Mouse (Mus musculus) adrenal gland, postnatal 4 days (tissue): ENCODE data around the gene Stk33. TPM values are rescaled to one million over a fixed set of nuclear protein-coding genes. Genes with fewer than 3 reads are reported as not detected.
"Not testable (repeated sequence)": the region's sequence is repeated elsewhere in the genome, so short reads cannot be mapped to it uniquely, and the experiment has no call there.

Source experiments
- DNase-seq, 2 experiments: peaks; one replicate each; pipeline ENCODE4 v3.0.0; 2021 to 2022; ENCODE audit warnings: low spot score in 2 of 2, mixed read lengths in 2 of 2
- long read RNA-seq, 2 experiments: library from polyadenylated mRNA; stranded (forward); transcript quantifications; one replicate each; pipeline ENCODE4 v2.0.0; 2021
- total RNA-seq, 2 experiments: library from RNA; stranded (reverse); gene quantifications; 2 replicates each; pipeline ENCODE4 v1.2.3; 2021

The Stk33 gene
- 1 to 10 TPM; 1.1 to 1.5 TPM for total RNA-seq
- long read RNA-seq, experiment 1 = 0 reads
- long read RNA-seq, experiment 2, partial matches to known transcripts = 0 of 1 reads
- long read RNA-seq, experiment 2, other reads (novel, unspliced or antisense) = 1 of 1 reads

DNA sequence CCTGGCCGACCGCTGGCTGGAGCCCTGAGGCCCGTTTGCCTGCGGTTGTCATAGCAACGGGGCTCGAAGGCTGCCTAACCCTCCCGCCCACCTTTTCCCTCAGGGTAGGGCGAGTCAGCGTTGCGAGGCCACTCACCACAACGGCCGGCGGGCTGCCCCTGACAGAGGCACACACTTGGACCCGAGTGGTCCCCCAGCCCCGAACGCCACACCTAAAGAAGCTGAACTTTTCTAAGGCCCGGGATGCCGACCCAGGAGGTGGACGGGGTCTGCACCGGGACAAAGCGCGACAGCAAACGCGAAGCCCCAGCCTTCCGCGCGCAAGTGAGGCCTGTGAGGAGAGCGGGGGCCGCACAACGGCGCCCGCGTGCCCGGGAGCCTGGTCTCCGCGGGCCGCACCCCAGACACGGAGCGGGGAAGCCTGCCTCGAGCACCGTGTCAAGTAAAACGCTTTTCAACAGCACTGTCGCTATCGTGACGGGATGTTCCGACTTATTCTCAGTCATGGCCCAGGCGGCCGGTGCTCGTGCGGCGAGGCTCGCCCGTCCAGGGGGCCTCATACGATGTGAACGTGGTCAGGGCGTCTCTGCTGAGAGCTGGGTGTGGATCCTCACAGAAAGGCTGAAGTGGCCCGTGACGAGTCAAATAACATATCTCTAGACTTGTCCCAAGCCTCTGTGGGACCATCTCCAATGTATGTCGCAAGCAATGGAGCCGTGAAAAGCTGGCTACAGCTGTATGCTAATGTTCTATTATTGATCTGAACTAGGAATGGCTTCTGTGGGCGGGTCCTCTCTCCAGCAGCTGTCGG lies at the start of gene Stk33:
TSS of gene Stk33 (minus strand) at position 301 of the 811 bp plus-strand sequence.
- no peak for DNase-seq

DNA sequence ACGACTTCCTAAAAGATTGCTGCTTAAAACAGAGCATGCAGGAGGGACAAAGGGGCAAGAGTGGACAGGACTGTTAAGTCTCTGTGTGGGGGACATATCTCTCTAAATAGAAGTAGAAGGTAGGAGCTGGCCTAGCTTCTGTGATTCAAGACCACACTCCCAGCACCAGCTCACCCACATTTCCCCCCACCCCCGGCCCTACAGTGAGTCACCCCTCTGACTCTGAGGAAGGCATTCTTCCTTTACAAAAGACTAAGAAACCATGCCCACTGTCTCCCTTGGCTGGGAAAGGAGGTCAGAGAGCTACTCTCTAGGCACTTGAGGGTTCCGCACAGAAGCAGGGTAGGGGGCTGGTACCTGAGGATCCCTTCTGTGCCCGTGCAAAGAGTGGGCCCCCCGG lies 45.3 kb upstream of the Stk33 start:
- DNase-seq = no peak

DNA sequence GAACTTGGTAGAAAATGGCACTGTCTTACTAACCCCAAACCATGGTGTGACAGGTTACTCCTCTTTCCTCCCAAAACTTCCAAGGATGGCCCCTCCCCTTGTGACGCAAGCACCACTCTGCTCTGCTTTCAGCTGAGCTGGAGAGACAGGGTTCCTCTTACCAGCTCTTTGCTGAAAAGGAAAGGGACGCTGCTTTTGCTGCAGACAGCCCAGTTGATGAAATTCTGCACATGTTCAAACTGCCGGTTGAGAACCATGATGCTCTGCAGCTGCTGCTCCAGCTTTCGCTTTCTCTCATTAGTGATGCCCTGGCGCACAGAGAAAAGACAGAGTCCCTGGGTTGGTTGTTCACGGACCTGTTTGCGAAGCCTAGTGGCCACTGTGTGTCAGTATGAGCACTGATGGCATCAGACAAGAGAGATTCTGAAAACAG lies 41.9 kb upstream of the Stk33 start:
- DNase-seq = no peak

DNA sequence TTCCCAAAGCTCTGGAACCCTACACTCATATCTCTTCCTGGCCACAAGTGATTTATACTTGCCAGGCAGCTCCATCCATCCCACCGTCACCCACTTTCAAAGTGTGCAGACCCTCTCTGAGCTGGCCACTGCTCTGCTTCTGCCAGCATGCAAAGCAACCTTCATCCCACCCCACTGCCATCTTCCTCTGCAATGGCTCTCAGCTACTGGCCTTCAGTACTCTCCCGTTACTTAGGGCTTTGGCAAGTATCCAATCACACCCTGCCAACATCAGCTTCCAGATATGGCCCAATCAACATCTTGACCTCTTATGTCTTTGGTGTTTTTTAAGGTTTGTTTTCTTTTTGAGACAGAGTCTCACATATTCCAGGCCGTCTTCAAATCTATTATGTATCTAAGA lies 39.0 kb upstream of the Stk33 start:
- DNase-seq = no peak

DNA sequence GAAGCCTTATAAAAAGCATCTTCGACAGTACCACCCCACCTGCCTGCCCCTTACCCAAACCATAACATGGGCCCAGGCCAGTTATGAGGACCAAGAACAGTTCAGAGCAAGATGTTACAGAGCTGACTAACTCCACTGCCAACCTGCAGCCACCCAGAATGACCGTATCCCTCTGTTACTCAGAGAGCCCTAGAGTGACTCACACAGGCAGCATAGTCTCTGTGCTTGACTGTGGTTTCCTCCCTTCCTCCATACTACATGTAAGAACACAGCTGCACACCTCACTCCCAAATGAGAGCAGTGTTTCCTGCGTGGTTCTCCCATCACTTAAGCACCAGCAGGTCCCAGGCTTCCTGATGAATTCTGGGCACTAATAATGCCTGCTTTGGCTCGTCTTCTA lies 31.8 kb upstream of the Stk33 start:
- no peak for DNase-seq

DNA sequence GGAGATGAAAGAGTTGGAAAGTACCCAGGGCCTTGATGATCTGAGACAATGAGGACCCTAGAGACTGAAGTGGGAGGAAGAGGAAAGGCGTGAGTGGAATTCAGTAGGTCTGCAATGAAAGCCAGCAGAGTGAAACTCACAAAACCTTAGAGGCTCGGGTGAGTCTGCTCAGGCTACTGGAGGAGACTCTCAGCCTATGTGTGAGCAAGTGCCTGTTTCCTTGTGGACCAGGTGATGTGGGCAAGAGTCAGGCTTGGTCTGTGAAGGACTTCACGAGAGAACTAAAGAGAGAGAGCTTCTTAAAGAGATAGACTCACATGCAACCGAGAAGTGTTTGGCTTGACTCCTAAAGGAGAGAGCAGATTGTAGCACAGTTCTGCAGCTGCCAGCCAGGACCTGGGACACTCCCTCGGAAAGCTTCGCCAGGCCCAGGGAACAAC lies 29.4 kb upstream of the Stk33 start:
- DNase-seq = no peak

DNA sequence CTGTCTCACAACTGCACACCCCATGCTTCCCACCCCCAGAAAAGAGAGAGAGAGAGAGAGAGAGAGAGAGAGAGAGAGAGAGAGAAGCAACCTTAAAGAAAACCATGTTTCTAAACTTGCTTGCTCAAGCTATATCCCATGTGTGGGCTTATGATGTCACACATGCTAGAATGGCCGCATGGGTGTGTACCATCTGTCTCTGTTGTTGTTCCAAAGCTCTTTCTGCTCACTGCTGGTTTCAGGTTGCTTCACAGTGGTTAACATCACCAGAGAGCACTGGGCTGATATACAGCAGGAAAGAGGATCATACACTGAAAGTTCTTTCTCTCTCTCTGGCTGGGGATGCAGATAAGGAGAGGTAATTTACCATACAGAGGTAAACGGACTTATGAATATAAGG lies 28.7 kb upstream of the Stk33 start:
- no peak for DNase-seq

DNA sequence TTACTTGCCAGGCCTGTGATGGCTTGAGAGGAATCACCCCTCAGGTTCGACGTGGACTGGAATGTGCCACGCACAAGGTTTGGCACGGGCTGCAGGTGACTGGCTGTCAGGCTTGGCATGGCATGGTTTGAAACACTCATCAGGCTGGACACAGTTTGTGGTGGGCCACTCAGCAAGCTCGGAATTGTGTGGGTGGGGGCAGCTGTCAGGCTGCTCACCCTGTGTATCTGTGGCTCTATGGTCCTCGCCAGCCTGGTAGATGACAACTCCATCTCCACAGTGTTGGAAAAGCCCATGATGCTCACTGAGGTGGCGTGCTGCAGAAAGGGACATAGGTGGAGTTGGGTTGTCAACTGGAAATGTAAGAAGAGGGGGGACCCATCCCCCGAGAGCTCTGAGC lies 21.8 kb upstream of the Stk33 start:
- DNase-seq = no peak

DNA sequence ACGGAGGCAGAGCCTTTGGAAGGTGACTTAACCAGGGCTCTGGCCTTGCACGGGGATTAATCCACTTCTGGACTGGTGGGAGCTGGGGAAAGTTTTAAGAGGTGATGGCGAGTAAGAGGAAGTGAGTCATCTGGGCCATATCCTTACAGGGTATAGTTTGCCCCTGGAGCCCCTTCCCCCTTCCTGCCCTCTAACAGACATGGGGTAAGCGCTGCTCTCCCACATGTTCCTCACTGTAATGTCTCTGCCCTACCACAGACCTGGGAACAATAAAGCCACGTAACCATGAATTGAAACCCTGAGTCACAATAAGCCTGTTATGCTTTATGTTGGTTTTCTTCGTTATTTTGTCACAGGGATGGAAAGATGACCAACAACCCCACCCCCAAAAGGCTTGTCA lies 17.7 kb upstream of the Stk33 start:
- DNase-seq = no peak

DNA sequence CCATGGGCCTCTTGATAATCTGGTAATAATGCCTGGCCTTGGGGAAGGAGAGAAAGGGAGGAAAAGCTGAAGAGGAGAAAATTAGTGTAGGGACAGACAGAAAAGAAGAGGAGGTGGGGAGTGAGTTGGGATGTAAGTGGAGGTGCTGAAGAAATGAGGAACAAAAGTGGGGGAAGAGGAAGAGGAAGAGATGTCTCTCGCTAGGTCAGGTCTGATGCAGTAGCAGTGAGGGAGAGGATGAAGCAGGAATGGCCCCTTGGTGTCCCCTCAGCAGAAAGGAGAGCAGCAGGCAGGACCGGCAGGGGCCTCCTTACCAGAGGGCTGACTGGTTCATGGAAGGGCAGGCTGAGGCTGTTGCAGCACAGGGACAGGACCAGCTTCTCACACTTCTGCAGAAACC lies 16.9 kb upstream of the Stk33 start:
- DNase-seq = no peak

DNA sequence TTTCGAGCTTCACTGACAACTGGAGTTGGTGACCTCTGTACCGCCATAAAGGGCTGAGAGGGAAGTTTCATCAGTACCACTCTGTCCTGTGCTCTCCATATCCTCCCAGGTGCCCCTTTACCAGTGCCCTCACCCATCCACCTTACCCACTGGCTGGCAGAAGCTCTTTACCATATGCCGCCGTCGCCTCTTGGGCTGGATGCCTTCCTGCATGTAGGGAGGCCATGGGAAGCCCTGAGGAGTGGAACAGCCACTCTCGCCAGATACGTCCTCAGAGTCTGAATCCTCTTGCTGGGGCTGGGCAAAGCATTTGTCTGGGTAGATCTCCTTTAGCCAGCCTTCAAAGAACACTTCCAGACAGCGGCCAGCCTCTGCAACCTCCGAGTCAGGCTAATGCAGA lies 16.0 kb upstream of the Stk33 start:
- no peak for DNase-seq

DNA sequence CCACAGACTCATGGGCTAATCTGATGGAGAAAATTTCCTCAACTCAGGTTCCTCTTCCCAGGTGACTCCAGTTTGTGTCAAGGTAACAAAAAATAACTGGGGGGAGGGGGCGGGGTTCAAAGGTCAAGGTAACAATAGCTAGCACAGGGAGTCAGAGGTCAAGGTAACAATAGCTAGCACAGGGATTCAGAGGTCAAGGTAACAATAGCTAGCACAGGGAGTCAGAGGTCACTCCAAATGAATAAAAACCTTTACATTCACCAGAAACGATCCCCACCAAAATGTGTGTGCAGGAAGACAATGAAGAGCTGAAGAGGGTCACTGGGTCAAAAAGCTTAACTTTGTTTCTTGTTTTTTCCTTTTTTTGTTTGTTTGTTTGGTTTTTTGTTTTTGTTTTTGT lies 9.2 kb upstream of the Stk33 start:
- no peak for DNase-seq

DNA sequence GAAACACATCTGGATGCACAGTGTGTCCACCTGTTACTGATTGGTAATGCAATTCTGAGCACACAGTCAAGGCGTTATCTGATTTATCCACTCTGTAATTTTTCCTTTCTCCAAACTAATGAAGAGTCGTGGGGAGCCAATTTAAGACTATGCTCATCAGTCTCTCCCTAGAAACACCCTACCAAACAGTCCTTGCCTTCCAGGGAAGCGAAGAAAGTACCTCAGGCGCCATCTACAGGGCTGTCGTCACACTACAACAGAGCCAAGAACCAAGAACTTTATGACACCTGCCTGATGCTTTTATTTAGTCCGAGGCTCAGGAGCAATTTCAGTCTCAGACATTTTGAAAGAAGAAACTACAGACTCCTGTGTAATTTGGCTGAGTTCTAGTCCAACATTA lies 6.1 kb upstream of the Stk33 start:
- no peak for DNase-seq

DNA sequence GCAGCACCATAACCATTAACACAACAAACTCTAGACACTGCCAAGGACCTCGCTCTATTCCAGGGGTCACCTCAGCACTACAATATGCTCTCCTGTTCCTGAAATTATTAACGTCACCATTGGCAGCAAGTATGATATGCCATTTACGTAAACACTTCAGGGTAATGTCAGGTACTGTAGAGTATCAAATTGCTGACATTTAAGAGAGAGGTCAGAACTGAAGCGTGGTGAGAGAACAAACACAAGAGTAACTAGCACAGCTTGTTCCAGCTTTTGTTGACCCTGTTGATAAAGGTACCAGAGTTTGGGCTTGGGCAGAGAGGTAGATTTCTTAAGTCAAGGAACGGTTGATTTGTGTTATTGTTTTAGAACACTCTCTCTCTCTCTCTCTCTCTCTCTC lies 3.9 kb upstream of the Stk33 start:
- no peak for DNase-seq

DNA sequence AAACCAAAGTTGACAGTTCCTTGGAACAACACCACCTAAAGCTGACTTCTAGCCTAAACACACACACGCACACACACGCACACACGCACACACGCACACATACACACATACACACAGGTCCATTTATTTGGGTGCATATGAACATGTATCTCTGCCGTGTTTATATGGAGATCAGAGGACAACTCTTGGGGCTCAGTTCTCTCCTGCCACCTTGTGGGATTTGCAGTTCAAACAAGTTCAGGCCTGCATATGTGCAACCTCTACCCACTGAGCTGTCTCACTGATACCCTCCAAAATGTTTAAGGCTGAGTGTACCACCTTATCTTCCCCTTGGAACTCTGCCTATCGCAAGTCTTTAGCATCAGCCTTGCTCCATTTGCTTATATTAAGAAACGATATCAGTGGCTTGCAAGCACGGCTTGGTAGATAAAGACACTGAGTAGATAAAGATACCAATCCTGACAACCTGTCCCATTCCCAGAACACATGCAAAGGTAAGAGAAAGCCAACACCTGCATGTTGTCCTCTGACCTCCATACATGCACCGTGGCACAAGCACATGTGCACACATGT lies 1.9 kb upstream of the Stk33 start:
- no peak for DNase-seq

DNA sequence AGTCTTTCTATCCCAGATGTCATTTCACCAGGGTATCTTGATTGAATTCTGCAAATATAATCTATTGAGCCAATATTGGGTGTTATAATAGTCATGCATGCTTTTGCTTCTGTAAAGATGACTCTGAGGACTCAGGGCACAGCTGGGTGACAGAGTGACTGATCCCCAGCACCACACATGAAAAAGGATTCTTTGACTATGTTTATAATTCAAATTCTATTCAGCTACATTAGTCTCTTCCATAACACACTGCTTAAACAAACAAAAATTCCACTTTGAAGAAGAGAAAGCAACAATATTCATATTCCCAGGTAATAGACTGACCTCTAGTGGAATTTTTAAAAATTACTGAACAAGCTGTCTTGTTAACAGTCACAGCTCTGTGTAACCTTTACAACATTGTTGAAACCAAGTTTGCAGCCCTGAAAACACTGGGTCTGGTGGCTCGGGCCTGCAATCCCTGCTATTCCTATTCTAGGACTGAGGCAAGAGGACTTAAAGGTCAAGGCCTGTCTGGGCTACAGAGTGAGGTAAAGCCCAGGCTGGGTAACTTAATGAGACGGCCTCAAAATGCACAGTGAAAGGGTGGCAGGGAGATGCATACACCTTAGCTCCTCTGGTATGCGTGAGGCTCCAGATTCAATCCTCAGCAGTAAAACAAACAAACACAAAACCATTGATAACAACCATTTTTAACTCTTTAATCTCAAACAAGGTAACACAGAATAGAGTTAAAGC lies 14.3 kb downstream of the Stk33 start:
- DNase-seq = no peak

DNA sequence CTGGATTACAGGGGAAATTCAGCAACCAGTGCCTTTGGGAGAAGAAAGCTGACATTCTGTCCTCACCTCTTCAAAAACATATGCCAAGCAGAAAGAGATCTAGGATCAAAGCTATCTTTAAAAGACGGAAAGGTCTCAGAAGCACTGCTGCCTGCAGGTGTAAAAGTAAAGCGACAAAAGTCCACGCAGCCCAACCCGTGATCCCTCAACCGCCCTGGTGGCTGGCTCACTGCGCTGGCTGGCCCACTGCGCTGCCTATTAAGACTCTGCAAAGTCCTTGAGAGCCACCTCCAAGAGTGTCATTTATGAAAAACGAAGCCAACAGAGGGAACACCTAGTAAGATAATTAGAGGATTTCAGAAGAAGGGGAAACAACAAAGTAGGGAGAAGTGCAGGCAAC lies 16.1 kb downstream of the Stk33 start:
- DNase-seq = no peak

DNA sequence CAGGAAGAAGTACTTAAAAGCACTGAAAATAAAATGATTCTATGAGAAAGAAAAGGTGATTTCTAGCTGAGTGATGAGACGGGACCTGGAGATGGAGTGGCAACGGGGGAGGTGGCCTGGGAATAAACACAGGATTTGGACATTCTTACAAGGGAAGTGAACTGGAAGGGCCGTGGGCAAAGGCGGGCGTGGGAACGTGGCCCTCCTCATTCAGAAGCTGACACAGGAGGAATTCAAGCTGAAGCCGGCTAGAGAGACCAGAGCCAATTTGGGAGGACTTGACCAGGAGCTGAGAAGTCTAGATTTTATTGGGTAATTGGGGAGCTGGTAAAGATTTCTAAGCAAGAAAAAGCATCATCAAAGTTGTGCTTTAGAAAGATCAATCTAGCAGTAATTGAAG lies 33.4 kb downstream of the Stk33 start:
- no peak for DNase-seq

DNA sequence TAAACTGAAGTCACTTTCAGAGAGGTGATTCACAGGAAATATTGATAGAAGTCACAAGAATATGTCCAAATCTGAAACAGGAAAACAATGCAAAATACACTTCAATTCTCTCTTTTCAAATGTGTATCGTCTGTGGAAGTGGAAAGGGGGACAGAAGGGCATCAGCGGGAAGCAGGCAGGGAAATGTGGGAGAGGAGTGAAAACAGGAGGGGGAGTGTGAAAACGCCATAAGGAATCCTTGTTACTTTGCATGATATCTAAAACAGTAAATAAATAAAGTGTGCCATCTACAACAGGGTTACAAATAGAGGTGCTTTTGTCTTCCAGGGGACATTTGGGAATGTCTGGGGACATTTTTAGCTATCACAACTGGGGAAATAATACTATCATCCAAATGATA lies 39.6 kb downstream of the Stk33 start:
- DNase-seq = no peak

DNA sequence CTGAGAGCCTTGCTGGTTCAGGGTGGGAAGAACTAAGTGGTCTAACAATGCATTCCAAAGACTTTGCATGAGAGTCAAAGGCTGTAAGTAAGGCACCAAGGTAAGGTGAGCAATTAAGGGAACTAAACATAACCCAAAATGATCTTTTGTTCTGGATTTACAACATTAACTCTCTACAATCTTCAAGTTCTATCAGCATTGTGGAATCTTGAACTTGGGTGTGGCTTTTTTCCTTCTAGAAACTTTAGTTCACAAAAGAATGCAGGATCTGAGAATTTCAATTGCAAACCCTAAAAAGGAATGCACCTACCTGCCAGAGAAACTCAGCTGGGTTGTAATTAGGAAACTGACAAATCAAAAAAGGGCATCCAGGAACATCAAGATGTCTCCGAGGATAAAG lies 57.8 kb downstream of the Stk33 start:
- no peak for DNase-seq

DNA sequence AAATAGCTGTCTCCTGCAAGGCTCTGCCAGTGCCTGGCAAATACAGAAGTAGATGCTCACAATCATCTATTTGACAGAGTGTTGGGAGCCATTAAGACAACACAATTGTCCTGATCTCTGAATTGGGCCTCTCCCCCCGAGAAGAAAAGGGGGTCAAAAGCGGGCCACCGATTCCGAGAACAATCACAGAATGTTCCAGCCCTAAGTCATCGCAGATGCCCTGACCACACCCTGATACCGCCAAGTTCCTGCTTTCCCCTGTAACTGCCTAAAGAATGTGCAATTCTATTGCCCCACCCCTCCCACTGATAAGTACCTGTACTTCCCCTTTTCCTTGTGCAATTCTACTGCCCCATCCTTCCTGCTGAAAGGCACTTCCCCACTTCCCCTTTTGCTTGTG lies 65.3 kb downstream of the Stk33 start:
- DNase-seq = not testable (repeated sequence)
